Mouse (Mus musculus) brain, embryonic 14.5 days (tissue): ENCODE data around the gene A330070K13Rik.

Source experiments
- CTCF ChIP-seq: fragments of 200-500 bp; IDR thresholded peaks from 2 replicates; pipeline ENCODE4 v1.5.1; 2012; ENCODE audit warnings: inconsistent platforms, mild to moderate bottlenecking, moderate library complexity, borderline replicate concordance; ENCODE audit not compliant: insufficient read depth, insufficient read length; ENCODE audit errors: extremely low read depth
- POLR2A ChIP-seq: fragments of 200-500 bp; IDR thresholded peaks from 2 replicates; pipeline ENCODE4 v1.6.1; 2012; ENCODE audit warnings: mild to moderate bottlenecking, inconsistent platforms, borderline replicate concordance; ENCODE audit not compliant: poor library complexity, insufficient read depth, insufficient read length, severe bottlenecking; ENCODE audit errors: extremely low read depth

- peak; percentile 19; the same call in 1 of the 2 replicates for TF ChIP-seq CTCF
- no peak for TF ChIP-seq POLR2A
These were observed 29.2 kb downstream of the A330070K13Rik start for GRCm38 (mm10) chr5:130355223-130355622.
